Mouse (Mus musculus): ENCODE results near the gene Spta1. TPM values are rescaled to one million over a fixed set of nuclear protein-coding genes. Genes with fewer than 3 reads are reported as not detected.

The Spta1 gene
- total RNA-seq, 2 experiments from 2014 or later: 0.05 TPM; not detected in 1

- Histone ChIP-seq H3K4me3 (no peak overlapping the region), H3K27ac (no peak overlapping the region)
- no peak for DNase-seq (ENCODE audit: low spot score in 2 of 2)
- no peak for TF ChIP-seq CTCF (conservative IDR thresholded peaks at IDR 0.05)
Observed at GRCm38 (mm10) chr1:174212286-174212685, 39.7 kb downstream of the Spta1 start.

- no peak for DNase-seq (ENCODE audit: low spot score in 2 of 2)
- H3K27ac ChIP-seq: no peak overlapping the region
- TF ChIP-seq CTCF (conservative IDR thresholded peaks at IDR 0.05): no peak
- no peak overlapping the region for H3K4me3 ChIP-seq
Observed at GRCm38 (mm10) chr1:174215270-174216038, 42.9 kb downstream of the Spta1 start.

- H3K4me3 ChIP-seq: no peak overlapping the region
- no peak overlapping the region for H3K27ac ChIP-seq
- no peak for DNase-seq (ENCODE audit: low spot score in 2 of 2)
- no peak for TF ChIP-seq CTCF (conservative IDR thresholded peaks at IDR 0.05)
Observed at GRCm38 (mm10) chr1:174216528-174217204, 44.1 kb downstream of the Spta1 start.

GRCm38 (mm10) chr1:174239916-174240315 is 67.3 kb downstream of the Spta1 start:
- Histone ChIP-seq H3K27ac (no peak overlapping the region), H3K4me3 (no peak overlapping the region)
- no peak for DNase-seq (ENCODE audit: low spot score in 2 of 2)
- no peak for TF ChIP-seq CTCF (conservative IDR thresholded peaks at IDR 0.05)

GRCm38 (mm10) chr1:174244621-174245020 is 72.0 kb downstream of the Spta1 start:
- no peak for TF ChIP-seq CTCF (conservative IDR thresholded peaks at IDR 0.05)
- DNase-seq (ENCODE audit: low spot score in 2 of 2): no peak
- no peak overlapping the region for H3K4me3 ChIP-seq
- no peak overlapping the region for H3K27ac ChIP-seq

GRCm38 (mm10) chr1:174246080-174246479 is 73.5 kb downstream of the Spta1 start:
- no peak for TF ChIP-seq CTCF (conservative IDR thresholded peaks at IDR 0.05)
- H3K4me3 ChIP-seq: no peak overlapping the region
- H3K27ac ChIP-seq: no peak overlapping the region
- DNase-seq (ENCODE audit: low spot score in 2 of 2): no peak

- Histone ChIP-seq H3K4me3 (no peak overlapping the region), H3K27ac (no peak overlapping the region)
- no peak for TF ChIP-seq CTCF (conservative IDR thresholded peaks at IDR 0.05)
- DNase-seq (ENCODE audit: low spot score in 2 of 2): no peak
Observed at GRCm38 (mm10) chr1:174247170-174247569, 74.6 kb downstream of the Spta1 start.

- Histone ChIP-seq H3K4me3 (no peak overlapping the region), H3K27ac (no peak overlapping the region)
- no peak for DNase-seq (ENCODE audit: low spot score in 2 of 2)
- TF ChIP-seq CTCF (conservative IDR thresholded peaks at IDR 0.05): no peak
Observed at GRCm38 (mm10) chr1:174250376-174250775, 77.8 kb downstream of the Spta1 start.

GRCm38 (mm10) chr1:174251961-174252360 is 79.4 kb downstream of the Spta1 start, which contains the start of gene Olfr419:
Gene Olfr419 (minus strand): TSS chr1:174252061.
- Histone ChIP-seq H3K4me3 (no peak within 1 kb of the TSS), H3K27ac (no peak within 1 kb of the TSS)
- DNase-seq (ENCODE audit: low spot score in 2 of 2): no peak
- TF ChIP-seq CTCF (conservative IDR thresholded peaks at IDR 0.05): no peak

GRCm38 (mm10) chr1:174267816-174268215 is 95.2 kb downstream of the Spta1 start:
- DNase-seq (ENCODE audit: low spot score in 2 of 2): no peak
- Histone ChIP-seq H3K4me3 (no peak overlapping the region), H3K27ac (no peak overlapping the region)
- no peak for TF ChIP-seq CTCF (conservative IDR thresholded peaks at IDR 0.05)

- no peak for DNase-seq (ENCODE audit: low spot score in 2 of 2)
- H3K27ac ChIP-seq: no peak overlapping the region
- H3K4me3 ChIP-seq: no peak overlapping the region
- TF ChIP-seq CTCF (conservative IDR thresholded peaks at IDR 0.05): no peak
Observed at GRCm38 (mm10) chr1:174269162-174269561, 96.6 kb downstream of the Spta1 start.

- no peak for DNase-seq (ENCODE audit: low spot score in 2 of 2)
- TF ChIP-seq CTCF (conservative IDR thresholded peaks at IDR 0.05): no peak
- Histone ChIP-seq H3K27ac (no peak overlapping the region), H3K4me3 (no peak overlapping the region)
Observed at GRCm38 (mm10) chr1:174270643-174271042, 98.1 kb downstream of the Spta1 start.

Other genes with a start within 250 kb of the Spta1 start
- 10 to 100 TPM; 10.4 to 12.3 TPM for gene Mndal, start 230.3 kb upstream of the Spta1 start, total RNA-seq (2021)
- gene Ifi203, start 230.1 kb upstream of the Spta1 start, total RNA-seq (2021): 1 to 10 TPM; 4.5 to 5.6 TPM
- not detected for gene Ifi202b, start 190.0 kb upstream of the Spta1 start, total RNA-seq (2021)
- under 1 TPM in 1 of 2 experiments, not detected in 1; 0.29 TPM for gene Ifi205, start 141.0 kb upstream of the Spta1 start, total RNA-seq (2021)
- gene Olfr433, start 132.1 kb upstream of the Spta1 start, total RNA-seq (2021): not detected
- not detected for gene Olfr432, start 123.6 kb upstream of the Spta1 start, total RNA-seq (2021)
- not detected for gene Olfr430, start 106.2 kb upstream of the Spta1 start, total RNA-seq (2021)
- gene Olfr429, start 88.4 kb upstream of the Spta1 start, total RNA-seq (2021): not detected
- not detected for gene Olfr427, start 75.9 kb upstream of the Spta1 start, total RNA-seq (2021)
- not detected for gene Olfr231, start 51.6 kb upstream of the Spta1 start, total RNA-seq (2021)
- not detected for gene Olfr424, start 41.3 kb upstream of the Spta1 start, total RNA-seq (2021)
- not detected for gene Olfr420, start 17.1 kb upstream of the Spta1 start, total RNA-seq (2021)
- gene Olfr419, start 79.3 kb downstream of the Spta1 start, total RNA-seq (2021): not detected
- gene Mptx1, start 157.7 kb downstream of the Spta1 start, total RNA-seq (2021): not detected
- gene Olfr417, start 192.3 kb downstream of the Spta1 start, total RNA-seq (2021): not detected
- not detected for gene Olfr248, start 218.3 kb downstream of the Spta1 start, total RNA-seq (2021)

Data from layer of hippocampus, adult 2 months (tissue).